Mouse (Mus musculus) adrenal gland, postnatal 10 days (tissue): ENCODE measurements at regions not wholly inside any gene's neighbourhood (a gene's known extent, or its start where the extent isn't known, plus 50 kb on each side); places are given as distances from the start of the nearest gene placed in this dataset.
A peak's percentile ranks its signal among the peaks of the same experiment; 100 is the strongest.

Experiments
- DNase-seq: peaks from one replicate; pipeline ENCODE4 v3.0.0; 2021; ENCODE audit warnings: mixed read lengths

DNA sequence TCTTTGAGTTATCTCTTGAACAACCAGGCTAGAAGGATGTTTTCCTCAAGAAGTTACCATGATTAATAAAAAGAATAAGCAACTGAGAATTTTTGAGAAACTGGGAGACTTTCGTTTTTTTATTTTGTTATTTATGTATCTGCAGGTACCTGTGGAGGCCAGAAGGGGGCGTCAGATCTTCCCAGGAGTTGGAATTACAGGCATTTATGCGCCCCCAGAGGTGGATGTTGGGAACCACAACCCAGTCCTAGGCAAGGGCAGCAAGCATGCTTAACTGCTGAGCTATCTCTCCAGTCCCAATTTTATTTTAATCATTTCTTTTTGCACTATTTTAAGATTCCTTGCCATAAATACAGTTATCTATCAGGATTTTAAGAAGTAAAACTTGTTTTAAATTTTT is 140.0 kb upstream of the Lmcd1 start:
- peak; percentile 65 for DNase-seq

DNA sequence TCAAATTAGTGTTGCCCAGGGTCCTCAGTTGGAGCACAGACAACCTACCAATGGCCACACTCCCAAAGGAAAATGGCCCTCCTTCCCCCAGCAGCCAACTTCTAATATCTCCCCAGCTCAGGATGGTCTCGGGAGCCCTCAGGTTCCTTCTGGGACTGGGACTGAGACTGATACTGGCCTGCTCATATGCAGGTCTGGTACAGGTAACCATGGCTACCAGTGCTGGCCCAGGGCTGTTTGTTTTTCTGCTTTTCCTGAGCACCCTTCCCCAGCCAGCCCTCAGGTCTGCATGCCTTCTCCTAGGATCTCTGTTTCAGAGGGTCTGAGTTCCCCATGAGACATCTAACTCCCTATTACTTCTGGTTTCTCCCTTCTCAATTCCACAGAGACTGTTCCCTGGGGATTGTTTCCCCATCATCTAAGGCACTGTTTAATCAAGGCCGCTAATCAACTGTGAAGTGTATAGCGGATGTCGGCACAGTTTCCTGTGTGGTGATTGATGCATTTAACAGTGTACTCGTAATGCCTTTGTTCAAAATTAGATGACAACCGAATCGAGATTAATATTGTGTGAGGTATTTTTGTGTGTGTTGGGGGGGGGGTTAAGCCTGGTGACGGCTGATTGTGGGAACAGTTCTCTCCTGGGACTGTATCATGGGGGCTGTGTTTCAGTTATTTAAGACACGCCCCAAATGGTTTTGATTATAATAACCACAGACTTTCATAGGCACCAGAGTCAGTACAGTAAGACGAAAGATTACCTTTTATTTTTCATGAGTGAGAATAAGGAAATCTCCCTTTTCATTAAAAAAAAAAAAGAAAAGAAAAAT is 120.8 kb upstream of the Lmcd1 start:
- no peak for DNase-seq

- no peak for DNase-seq
Observed at GRCm38 (mm10) chr6:112167487-112167886, 106.1 kb upstream of the Lmcd1 start.

DNA sequence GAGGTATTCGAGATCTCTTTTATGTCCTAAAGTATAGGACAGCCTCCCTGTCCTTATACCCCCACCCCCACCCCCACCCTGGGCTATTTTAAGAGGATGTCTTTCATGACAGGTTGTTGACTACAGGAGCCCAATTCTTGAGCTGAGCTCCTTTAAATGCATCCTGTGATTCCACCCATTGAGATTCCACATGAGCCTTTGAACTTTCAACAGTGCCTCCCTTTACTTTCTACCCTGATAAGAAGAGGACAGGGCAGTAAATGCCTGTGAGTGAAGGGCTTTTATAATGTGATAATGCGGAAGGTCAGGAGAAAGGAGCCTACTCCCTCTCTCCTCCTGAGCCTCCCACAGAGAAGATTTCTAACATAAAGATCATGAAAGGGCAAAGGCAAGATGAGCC is 97.2 kb upstream of the Lmcd1 start:
- DNase-seq: no peak

DNA sequence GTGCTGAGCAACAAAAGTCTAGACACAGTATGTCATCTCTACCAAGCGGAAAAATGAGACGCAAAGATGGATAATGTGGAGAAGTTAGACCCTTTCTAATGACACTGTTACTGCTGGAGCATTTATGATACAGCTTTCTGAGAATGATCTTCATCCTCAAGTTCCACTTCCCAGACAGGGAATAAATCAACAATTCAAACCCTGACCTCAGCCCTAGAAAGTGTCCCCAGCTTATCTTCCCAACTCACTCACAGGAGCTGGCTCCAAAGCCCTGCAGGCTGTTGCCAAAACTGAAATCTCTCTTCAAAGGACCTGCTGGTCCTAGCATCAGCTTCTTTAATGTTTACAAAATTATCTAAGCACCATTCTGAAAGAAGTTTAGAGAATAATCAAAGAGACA is 85.9 kb upstream of the Lmcd1 start:
- DNase-seq: no peak

DNA sequence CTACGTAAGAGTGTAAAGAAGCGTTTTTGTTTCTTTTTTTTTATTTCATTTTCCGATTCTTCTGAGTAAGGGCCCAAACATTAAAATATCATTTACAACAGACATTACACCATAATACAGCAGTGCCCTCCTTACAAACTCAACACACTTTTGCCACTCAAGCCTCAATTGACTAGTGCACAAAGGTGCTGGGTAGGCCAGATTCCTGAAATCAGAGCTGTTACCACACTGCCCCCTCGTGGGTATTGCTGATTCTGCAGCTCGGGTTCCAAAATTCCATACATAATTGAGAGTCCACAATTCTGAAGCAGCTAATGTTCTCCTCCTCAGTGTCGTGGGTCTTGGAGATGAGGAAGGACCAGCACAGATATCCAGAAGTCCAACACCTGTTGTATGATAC is 82.5 kb upstream of the Lmcd1 start:
- DNase-seq: peak; percentile 84

DNA sequence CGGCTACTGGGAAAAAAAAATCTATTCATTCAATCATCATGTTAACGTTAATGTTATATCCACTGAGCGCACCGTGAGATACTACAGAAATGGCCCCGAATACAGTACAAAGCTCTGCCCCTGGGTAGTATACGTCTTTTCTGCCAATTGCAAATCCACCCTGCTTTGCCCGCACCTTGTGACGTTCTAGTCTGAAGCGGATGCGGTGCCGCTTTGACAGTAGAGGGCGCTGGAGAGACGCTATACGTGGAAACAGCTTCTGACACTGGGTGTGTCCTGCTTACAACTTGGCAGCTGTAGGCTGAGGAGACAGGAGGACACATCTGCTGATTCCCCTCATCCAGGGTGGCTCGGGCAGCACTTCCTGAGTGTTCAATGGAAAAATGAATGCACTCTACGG is 76.1 kb upstream of the Lmcd1 start:
- DNase-seq: peak; percentile 87

GRCm38 (mm10) chr6:112199241-112199640 is 74.3 kb upstream of the Lmcd1 start:
- DNase-seq: no peak

DNA sequence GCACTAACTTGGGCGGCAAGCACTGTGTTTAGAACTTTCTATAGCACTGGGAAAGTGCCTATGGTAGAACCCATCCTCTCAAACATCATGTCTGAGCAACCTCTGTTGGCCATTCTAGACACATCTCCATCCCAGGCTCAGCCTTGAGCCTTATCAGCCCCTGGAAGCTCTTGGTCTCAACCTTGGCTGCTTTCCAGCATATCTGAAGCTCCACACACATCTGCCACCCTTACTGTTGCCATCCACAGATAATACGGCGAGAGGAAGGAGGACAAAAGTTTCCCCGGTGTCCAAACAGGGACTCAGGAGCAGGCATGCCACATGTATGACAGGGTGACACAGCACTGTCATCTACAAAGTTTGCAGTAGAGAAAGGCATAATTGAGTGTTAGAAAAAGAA is 71.4 kb upstream of the Lmcd1 start:
- no peak for DNase-seq

DNA sequence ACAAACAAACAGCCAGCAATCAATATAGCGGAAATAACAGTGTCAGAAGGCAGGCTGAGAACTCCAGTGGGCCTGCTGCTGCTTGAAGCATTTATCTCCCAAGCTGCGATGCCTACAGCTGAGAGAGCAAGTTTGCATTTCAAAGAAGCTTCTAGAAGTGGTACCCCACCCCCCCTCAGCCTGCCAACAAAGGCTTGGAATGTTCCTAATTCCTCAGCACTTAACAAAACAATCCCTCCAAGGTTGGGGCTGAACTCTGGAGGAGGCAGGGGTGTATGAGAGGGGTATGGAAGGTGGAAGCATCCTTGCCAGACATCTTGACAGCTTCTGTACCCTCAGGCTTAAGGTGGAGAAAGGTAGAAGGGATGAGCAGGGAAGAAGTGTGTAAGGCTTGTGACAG is 70.2 kb upstream of the Lmcd1 start:
- DNase-seq: no peak

GRCm38 (mm10) chr6:112204956-112205355 is 68.6 kb upstream of the Lmcd1 start:
- DNase-seq: no peak

DNA sequence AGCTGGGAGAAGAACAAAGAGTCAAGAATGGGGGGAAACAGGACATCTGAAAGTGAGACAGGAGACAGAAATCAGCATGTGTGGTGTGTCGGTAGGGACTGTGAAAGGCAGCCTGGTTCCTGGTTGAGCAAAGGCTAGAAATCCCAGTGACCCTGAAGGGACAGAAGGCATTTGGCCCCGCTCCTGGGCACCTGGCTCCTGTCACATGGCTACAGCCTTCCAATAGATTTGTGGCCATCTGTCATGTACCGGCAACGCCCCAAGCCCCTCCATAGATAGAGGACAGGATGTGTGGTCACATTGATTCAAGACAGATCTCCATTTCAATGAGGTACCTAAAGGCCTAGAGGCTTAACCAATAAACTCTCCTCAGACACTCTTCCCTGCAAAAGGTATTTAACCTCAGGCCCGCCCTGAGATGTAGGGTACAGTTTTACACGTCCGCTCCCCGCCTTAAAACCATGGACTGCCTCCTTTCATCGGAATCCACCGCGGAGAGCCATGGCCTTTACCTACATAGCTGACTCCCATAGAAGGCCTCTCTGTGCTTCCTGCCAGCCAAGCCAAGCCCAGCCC is 68.0 kb upstream of the Lmcd1 start:
- no peak for DNase-seq

DNA sequence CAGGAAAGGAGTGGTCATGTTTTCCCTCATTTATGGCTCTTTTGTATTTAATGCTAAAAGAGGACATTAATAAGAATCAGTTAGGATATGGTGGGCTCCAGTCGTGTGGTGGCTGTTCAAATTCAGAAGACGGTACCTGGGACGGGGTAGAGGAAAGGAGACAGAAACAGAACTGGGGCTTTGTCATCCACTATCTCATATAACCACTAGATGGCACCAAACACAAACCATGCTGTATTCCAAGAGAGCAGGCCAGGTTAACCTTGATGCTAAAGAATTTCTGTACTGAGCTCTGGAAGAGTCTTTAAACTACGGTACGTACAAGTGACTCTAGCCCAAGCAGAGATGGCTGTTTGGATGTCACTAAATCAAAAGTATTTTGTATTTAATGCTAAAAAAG is 66.3 kb upstream of the Lmcd1 start:
- peak; percentile 47 for DNase-seq

DNA sequence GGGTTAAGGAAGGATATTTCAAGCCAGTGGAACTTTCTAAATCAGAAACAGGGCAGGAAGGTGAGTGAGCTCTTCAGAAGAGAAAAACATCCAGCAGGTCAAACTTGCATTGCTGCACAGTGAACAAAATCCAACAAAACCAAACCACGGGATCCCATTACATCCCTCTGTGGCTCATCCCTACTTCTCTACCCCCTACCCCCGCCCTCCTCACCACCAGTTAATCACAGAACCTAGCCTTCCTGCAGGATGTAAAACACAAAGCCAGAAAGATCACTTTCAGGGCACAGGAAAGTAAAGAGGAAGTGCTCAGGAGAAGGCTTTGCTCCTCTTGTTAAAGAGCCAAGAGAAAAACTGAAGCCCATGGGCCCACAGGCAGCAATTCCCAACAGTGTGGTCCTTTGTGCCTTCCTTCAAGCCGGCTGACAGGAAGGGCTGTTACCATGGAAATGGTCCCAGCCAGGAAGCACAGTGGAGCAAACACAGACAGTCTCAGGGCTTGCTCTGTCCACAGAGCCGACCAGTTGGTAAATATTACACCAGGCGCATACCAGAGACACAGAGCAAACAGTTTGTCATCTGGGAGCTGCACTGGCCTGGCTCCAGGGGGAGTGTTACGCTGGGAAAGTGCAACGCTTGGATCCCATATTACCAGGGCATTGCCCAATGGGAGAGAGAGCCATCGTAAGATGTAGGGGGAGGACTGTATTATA is 63.2 kb upstream of the Lmcd1 start:
- DNase-seq: peak; percentile 68

GRCm38 (mm10) chr6:112216868-112217267 is 56.7 kb upstream of the Lmcd1 start:
- DNase-seq: no peak

GRCm38 (mm10) chr6:112218248-112218647 is 55.3 kb upstream of the Lmcd1 start:
- DNase-seq: no peak

DNA sequence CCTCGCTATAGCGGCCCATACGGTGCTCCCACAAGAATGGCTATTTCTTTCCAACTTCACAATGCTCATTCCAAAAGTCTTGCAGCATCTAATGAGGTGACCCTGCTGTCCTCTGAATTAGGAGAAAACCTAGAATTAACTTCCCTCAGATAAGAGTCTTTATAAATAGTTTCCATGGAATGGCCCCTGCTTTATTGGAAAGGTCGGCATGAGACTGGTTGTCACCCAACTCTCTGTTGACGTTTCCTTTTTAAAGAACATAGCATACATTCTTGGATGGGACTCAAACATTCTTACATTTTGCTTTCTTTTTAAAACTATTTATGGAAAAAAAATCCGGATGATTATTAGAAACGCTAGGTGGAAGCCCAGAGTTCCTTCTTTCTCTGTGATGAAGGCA is 53.9 kb upstream of the Lmcd1 start:
- DNase-seq: no peak

DNA sequence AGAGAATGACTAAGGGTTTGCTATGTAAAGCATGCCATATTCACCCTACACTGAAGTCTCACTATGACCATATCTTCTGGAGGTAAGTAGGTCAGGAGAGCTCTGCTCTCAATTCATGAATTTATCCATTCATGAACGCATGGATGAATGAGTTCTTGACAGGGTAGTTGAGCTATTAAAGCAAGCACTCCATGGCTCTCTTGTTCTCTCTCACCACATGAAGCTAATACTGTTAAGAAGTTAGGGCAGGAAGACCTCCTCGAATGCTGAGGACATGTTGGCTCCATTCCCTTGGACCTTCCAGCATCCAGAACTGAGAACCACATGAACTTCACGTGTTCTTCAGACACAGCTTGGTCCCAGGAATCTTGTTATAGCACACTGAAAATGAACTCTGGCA is 53.4 kb upstream of the Lmcd1 start:
- DNase-seq: no peak

- no peak for DNase-seq
Observed at GRCm38 (mm10) chr6:112221373-112221772, 52.2 kb upstream of the Lmcd1 start.

- no peak for DNase-seq
Observed at GRCm38 (mm10) chr6:112223325-112223724, 50.2 kb upstream of the Lmcd1 start.
